Mouse (Mus musculus) olfactory bulb, adult 2 months (tissue): ENCODE results near the gene Trio.

ENCODE experiments used
- CTCF ChIP-seq: fragments of 200-500 bp; IDR thresholded peaks from 2 replicates; pipeline ENCODE4 v1.5.1; 2012; ENCODE audit warnings: low read depth, mild to moderate bottlenecking, low read length, moderate library complexity; ENCODE audit not compliant: insufficient read depth
- POLR2A ChIP-seq: fragments of 200-500 bp; IDR thresholded peaks from 2 replicates; pipeline ENCODE4 v1.6.1; 2012; ENCODE audit warnings: mild to moderate bottlenecking, low read depth, low read length, moderate library complexity; ENCODE audit not compliant: insufficient read depth

- TF ChIP-seq CTCF, result no peak
- TF ChIP-seq POLR2A, result no peak
Observed at GRCm38 (mm10) chr15:27937861-27938833, 87.5 kb downstream of the Trio start.
